Mouse (Mus musculus) liver, embryonic 14.5 days (tissue): Measurements from ENCODE around the gene Acta2. TPM values are rescaled to one million over a fixed set of nuclear protein-coding genes. Genes with fewer than 3 reads are reported as not detected.

Experiments
- ATAC-seq: fragments of 200-750 bp; cut with Nextera tagmentation; 2 replicates; pipeline ENCODE4 v1.8.0; 2017; ENCODE audit warnings: moderate number of reproducible peaks, mild to moderate bottlenecking, moderate library complexity; ENCODE audit not compliant: insufficient read depth
- DNase-seq, 3 experiments: peaks; one replicate each; pipeline ENCODE4 v3.0.0-alpha.2; 2012 to 2013; ENCODE audit warnings: low read depth in 3 of 3, low spot score in 3 of 3
- H3K27ac ChIP-seq: fragments of 300-500 bp; sonication (generic); 2 replicates; pipeline ENCODE4 v1.5.1; 2014; ENCODE audit warnings: moderate library complexity, mild to moderate bottlenecking, control low read depth, inconsistent platforms
- H3K27me3 ChIP-seq: fragments of 300-500 bp; sonication (generic); 2 replicates; pipeline ENCODE4 v1.6.1; 2014; ENCODE audit warnings: mild to moderate bottlenecking, low read length, moderate library complexity; ENCODE audit not compliant: control insufficient read depth, insufficient read depth
- H3K36me3 ChIP-seq: fragments of 300-500 bp; sonication (generic); replicated peaks from 2 replicates; pipeline ENCODE4 v1.6.1; 2014; ENCODE audit warnings: low read depth; ENCODE audit not compliant: control insufficient read depth, insufficient read depth
- H3K4me1 ChIP-seq, 2 experiments: fragments of 200-500 bp in 1 of 2; fragments of 300-500 bp in 1 of 2; sonication (generic) in 1 of 2; replicated peaks; 2 replicates each; pipeline ENCODE4 v1.6.1; 2012 to 2014; ENCODE audit warnings: antibody characterized with exemption in 1 of 2, inconsistent platforms in 1 of 2, low read length in 1 of 2; ENCODE audit not compliant: control insufficient read depth in 2 of 2, insufficient read depth in 2 of 2
- H3K4me2 ChIP-seq: fragments of 300-500 bp; sonication (generic); 2 replicates; pipeline ENCODE4 v1.6.1; 2014; ENCODE audit warnings: low read depth, mild to moderate bottlenecking, control low read depth, moderate library complexity
- H3K4me3 ChIP-seq, 2 experiments: fragments of 200-500 bp in 1 of 2; fragments of 300-500 bp in 1 of 2; sonication (generic) in 1 of 2; 2 replicates each; pipeline ENCODE4 v1.5.1; 2012 to 2014; ENCODE audit warnings: low read depth in 2 of 2, low read length in 2 of 2, mild to moderate bottlenecking in 2 of 2, control low read depth in 1 of 2, inconsistent platforms in 1 of 2, moderate library complexity in 1 of 2; ENCODE audit not compliant: insufficient read depth in 1 of 2
- H3K9ac ChIP-seq: fragments of 300-500 bp; sonication (generic); replicated peaks from 2 replicates; pipeline ENCODE4 v1.6.1; 2014; ENCODE audit warnings: mild to moderate bottlenecking, control low read depth, moderate library complexity
- H3K9me3 ChIP-seq: fragments of 300-500 bp; sonication (generic); 2 replicates; pipeline ENCODE4 v1.6.1; 2016; ENCODE audit warnings: low read length, mixed read lengths; ENCODE audit not compliant: control insufficient read depth
- CTCF ChIP-seq: IDR thresholded peaks from 2 replicates; pipeline ENCODE4 v1.5.1; 2016; ENCODE audit warnings: antibody characterized with exemption, low read depth, control low read depth
- EP300 ChIP-seq: IDR thresholded peaks from 2 replicates; pipeline ENCODE4 v1.6.1; 2016; ENCODE audit warnings: antibody characterized with exemption, low read depth
- WGBS: fragments of 180-500 bp; shearing (Covaris S2); extraction: QIAGEN DNeasy Blood & Tissue Kit; methylation state at CpG from one replicate; pipeline ENCODE4 v1.1.7; 2014; ENCODE audit not compliant: insufficient replicate concordance; 5-methylcytosine and 5-hydroxymethylcytosine counted together
- polyA plus RNA-seq, 2 experiments: library from polyadenylated mRNA; depleted of rRNA in 1 of 2; stranded (reverse) in 1 of 2; unstranded in 1 of 2; fragments of >200 nt; fragmentation: Nextera tagmentation in 1 of 2; extraction: Ambion mirVana in 1 of 2; gene quantifications; 2 replicates each; pipeline versions ENCODE4 v1.2.1 to v1.2.3; 2012 to 2014

Acta2 gene
- polyA plus RNA-seq, 2 experiments = 11.9 to 12.8 TPM

DNA sequence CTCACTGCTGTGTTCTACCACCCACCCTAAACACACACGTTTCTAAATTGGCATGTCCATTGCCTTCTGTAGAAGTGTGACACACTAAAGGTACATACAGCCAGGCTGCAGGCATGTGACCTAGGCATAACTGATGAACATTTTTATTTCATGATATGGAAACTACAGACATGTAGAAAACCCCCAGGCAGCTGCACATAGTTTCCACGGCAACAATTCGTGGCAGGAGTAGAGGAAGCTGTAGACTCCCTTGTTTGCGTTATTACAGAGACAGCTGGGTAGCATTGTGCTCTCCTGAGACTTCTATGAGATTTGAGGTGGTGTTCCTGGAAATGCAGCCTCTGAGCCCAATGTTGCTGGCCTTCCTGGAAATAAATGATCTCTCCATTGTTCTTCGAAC lies 38.4 kb downstream of the Acta2 start:
- Histone ChIP-seq H3K9ac (no peak overlapping the region), H3K4me3 (no peak overlapping the region), H3K4me2 (no peak overlapping the region), H3K4me1 (peaks cover 0 to 8% of the 10 kb centered on the region in 2 experiments; a peak in 1 of 4 replicates), H3K36me3 (no peaks in the 10 kb centered on the region), H3K9me3 (no peaks in the 10 kb centered on the region), H3K27ac (no peak overlapping the region), H3K27me3 (no peaks in the 10 kb centered on the region)
- TF ChIP-seq CTCF (no peak), EP300 (no peak)
- ATAC-seq (no peak), DNase-seq (no peak)
- WGBS = 64% methylated on average over 5 of the region's 5 CpGs

DNA sequence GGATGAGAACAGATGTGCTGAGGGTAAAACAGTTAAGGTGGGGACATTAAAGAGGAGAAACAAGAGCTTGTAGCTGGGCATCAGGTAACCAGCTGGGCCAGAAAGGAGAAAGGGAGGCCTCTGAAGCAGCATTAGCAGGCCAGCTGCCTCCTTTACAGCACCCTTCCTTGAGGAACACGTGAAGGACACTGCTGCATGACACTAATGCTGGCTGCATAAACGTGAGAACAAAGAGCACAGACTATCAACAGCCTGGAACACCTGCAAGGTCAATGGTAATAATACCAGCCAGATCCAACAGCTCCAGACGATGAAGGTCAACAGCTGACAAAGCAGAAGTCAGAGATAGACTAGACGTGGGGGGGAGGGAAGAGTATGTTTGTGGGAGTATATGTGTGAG lies 41.3 kb downstream of the Acta2 start:
- Histone ChIP-seq H3K4me3 (no peak overlapping the region), H3K36me3 (no peaks in the 10 kb centered on the region), H3K4me1 (peaks cover 0 to 7% of the 10 kb centered on the region in 2 experiments; a peak in 2 of 4 replicates), H3K27me3 (no peaks in the 10 kb centered on the region), H3K9ac (no peak overlapping the region), H3K4me2 (no peak overlapping the region), H3K9me3 (no peaks in the 10 kb centered on the region), H3K27ac (no peak overlapping the region)
- TF ChIP-seq EP300 = no peak
- TF ChIP-seq CTCF = no peak
- DNase-seq (no peak), ATAC-seq (no peak)
- WGBS = 31% methylated on average over 4 of the region's 4 CpGs

DNA sequence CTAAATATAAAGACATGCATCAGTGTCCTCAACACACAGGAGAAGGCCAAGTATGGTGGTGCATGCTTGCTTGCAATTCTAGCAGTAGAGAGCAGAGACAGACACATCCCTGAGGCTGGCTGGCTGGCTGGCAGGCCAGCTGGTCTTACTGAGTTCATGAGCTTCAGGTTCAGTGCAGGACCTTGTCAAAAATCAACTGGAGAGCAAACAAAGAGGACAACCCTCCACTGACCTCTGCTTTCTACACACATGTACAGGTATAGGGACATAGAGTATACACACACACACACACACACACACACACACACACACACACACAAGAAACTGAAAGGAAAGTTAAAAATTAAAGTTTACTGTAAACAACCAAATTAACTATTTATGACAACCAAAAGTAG lies 42.1 kb downstream of the Acta2 start:
- Histone ChIP-seq H3K9me3 (no peaks in the 10 kb centered on the region), H3K4me3 (no peak overlapping the region), H3K4me2 (no peak overlapping the region), H3K27me3 (no peaks in the 10 kb centered on the region), H3K9ac (no peak overlapping the region), H3K36me3 (no peaks in the 10 kb centered on the region), H3K27ac (no peak overlapping the region), H3K4me1 (peaks cover 0 to 7% of the 10 kb centered on the region in 2 experiments; a peak in 2 of 4 replicates)
- TF ChIP-seq EP300 (no peak), CTCF (no peak)
- ATAC-seq = peak; percentile 53
- no peak for DNase-seq

DNA sequence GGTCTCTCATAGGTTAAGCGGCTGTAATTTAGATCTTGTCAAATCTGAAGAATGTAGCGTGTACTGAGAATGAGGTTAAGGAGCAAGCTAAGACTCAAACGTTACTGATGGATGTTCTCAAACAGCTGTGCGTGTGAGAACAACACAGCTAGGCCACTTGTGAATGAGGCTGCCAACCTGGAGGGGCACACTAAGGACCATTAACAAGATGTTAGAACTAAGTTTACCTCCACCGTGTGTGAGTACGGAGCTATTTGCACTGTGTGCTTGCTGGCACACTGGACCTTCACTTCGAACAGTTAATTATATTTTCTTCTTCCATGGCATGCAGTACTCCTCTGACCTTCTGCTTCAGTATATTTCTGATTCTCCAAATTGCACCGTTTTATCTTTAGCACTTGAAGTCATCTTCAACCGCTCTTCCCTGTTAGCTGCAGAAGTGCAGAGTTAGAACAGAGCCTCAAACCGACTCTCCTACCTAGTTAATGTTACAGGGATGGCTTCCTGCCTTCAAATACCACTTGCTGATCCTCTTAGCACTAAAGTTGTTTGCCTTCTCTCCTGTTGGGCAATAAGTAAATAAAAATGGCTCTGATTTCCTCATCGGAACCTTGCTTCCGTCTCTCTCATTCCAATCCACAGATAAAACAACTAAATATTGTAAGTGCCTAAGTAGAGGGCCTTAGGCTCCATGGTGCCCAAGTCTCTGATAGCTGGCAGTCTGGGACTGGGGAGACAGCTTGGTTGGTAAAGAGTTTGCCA lies 42.7 kb downstream of the Acta2 start:
- Histone ChIP-seq H3K4me3 (no peak overlapping the region), H3K36me3 (no peaks in the 10 kb centered on the region), H3K9me3 (no peaks in the 10 kb centered on the region), H3K27me3 (no peaks in the 10 kb centered on the region), H3K4me2 (no peak overlapping the region), H3K9ac (no peak overlapping the region), H3K27ac (no peak overlapping the region), H3K4me1 (peaks cover 0 to 7% of the 10 kb centered on the region in 2 experiments; a peak in 2 of 4 replicates)
- DNase-seq = no peak
- 0 out of 2 replicates have a peak, but pooled peaks have one; percentile 18 for ATAC-seq
- 63% methylated on average over 12 of the region's 12 CpGs for WGBS
- TF ChIP-seq EP300 (no peak), CTCF (no peak)

DNA sequence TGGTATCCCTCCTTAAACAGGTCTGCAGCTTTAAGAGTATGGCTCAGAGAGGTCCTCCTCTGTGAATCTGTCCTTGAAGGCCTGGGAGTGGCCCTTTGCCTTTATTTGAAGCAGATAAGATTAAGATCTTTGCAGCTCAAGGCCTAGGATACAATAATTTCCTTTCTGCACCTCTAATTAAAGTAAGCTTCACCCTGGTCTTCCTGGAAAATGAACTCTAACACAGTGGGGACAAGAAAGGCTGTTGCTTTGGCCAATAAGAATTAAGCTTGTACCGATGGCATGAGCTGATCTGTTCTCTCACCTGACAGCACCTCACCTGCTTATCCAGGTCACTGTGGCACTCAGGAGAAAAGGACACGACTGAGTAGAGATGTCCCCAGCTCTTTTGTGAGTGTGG lies 44.5 kb downstream of the Acta2 start:
- Histone ChIP-seq H3K4me1 (peaks cover 0 to 7% of the 10 kb centered on the region in 2 experiments; a peak in 2 of 4 replicates), H3K4me3 (no peak overlapping the region), H3K4me2 (no peak overlapping the region), H3K9ac (no peak overlapping the region), H3K9me3 (no peaks in the 10 kb centered on the region), H3K27me3 (no peaks in the 10 kb centered on the region), H3K27ac (no peak overlapping the region), H3K36me3 (no peaks in the 10 kb centered on the region)
- ATAC-seq (no peak), DNase-seq (no peak)
- 43% methylated on average over 2 of the region's 2 CpGs for WGBS
- no peak for TF ChIP-seq EP300
